Mouse (Mus musculus): ENCODE results near the gene Sipa1l2. TPM values are rescaled to one million over a fixed set of nuclear protein-coding genes. Genes with fewer than 3 reads are reported as not detected.

Sipa1l2 gene
- polyA plus RNA-seq, 2 experiments: 0.47 to 0.69 TPM

GRCm38 (mm10) chr8:125503808-125504207, 65.8 kb downstream of the Sipa1l2 start:
- no peak overlapping the region for H3K4me3 ChIP-seq (ENCODE audit: insufficient read depth in 1 of 2, low read depth in 2 of 2, low read length in 2 of 2)
- ATAC-seq (ENCODE audit: insufficient read depth): no peak
- H3K27ac ChIP-seq: no peak overlapping the region
- WGBS (ENCODE audit: insufficient replicate concordance): 64% methylated on average over 8 of the region's 8 CpGs
- H3K4me2 ChIP-seq (ENCODE audit: low read depth): no peak overlapping the region
- TF ChIP-seq CTCF (IDR thresholded peaks at IDR 0.05; ENCODE audit: low read depth) (no peak), EP300 (IDR thresholded peaks at IDR 0.05; ENCODE audit: low read depth) (no peak)
- H3K9ac ChIP-seq (replicated peaks): no peak overlapping the region
- H3K27me3 ChIP-seq (ENCODE audit: control insufficient read depth, insufficient read depth, low read length): no peaks in the 10 kb centered on the region
- peaks cover 0 to 4% of the 10 kb centered on the region in 2 experiments; a peak in 2 of 4 replicates for H3K4me1 ChIP-seq (replicated peaks; ENCODE audit: control insufficient read depth in 2 of 2, insufficient read depth in 2 of 2, low read length in 1 of 2)
- no peaks in the 10 kb centered on the region for H3K9me3 ChIP-seq (ENCODE audit: control insufficient read depth, low read length)
- no peak for DNase-seq (ENCODE audit: low read depth in 3 of 3, low spot score in 3 of 3)
- H3K36me3 ChIP-seq (replicated peaks; ENCODE audit: control insufficient read depth, insufficient read depth, low read depth): no peaks in the 10 kb centered on the region

- no peak for DNase-seq (ENCODE audit: low read depth in 3 of 3, low spot score in 3 of 3)
- Histone ChIP-seq H3K4me2 (ENCODE audit: low read depth) (no peak overlapping the region), H3K27me3 (ENCODE audit: control insufficient read depth, insufficient read depth, low read length) (no peaks in the 10 kb centered on the region), H3K36me3 (replicated peaks; ENCODE audit: control insufficient read depth, insufficient read depth, low read depth) (no peaks in the 10 kb centered on the region), H3K4me3 (ENCODE audit: insufficient read depth in 1 of 2, low read depth in 2 of 2, low read length in 2 of 2) (no peak overlapping the region), H3K27ac (no peak overlapping the region), H3K4me1 (replicated peaks; ENCODE audit: control insufficient read depth in 2 of 2, insufficient read depth in 2 of 2, low read length in 1 of 2) (peaks cover 0 to 4% of the 10 kb centered on the region in 2 experiments; a peak in 2 of 4 replicates), H3K9ac (replicated peaks) (no peak overlapping the region), H3K9me3 (ENCODE audit: control insufficient read depth, low read length) (no peaks in the 10 kb centered on the region)
- no peak for ATAC-seq (ENCODE audit: insufficient read depth)
- no peak for TF ChIP-seq EP300 (IDR thresholded peaks at IDR 0.05; ENCODE audit: low read depth)
- no peak for TF ChIP-seq CTCF (IDR thresholded peaks at IDR 0.05; ENCODE audit: low read depth)
- 37% methylated on average over 3 of the region's 3 CpGs for WGBS (ENCODE audit: insufficient replicate concordance)
Measured at GRCm38 (mm10) chr8:125502828-125503227, 66.8 kb downstream of the Sipa1l2 start.

GRCm38 (mm10) chr8:125500005-125500404, 69.6 kb downstream of the Sipa1l2 start:
- Histone ChIP-seq H3K4me1 (replicated peaks; ENCODE audit: control insufficient read depth in 2 of 2, insufficient read depth in 2 of 2, low read length in 1 of 2) (peaks cover 0 to 7% of the 10 kb centered on the region in 2 experiments; a peak in 2 of 4 replicates), H3K27ac (no peak overlapping the region), H3K4me3 (ENCODE audit: insufficient read depth in 1 of 2, low read depth in 2 of 2, low read length in 2 of 2) (no peak overlapping the region), H3K9ac (replicated peaks) (no peak overlapping the region), H3K36me3 (replicated peaks; ENCODE audit: control insufficient read depth, insufficient read depth, low read depth) (no peaks in the 10 kb centered on the region), H3K9me3 (ENCODE audit: control insufficient read depth, low read length) (no peaks in the 10 kb centered on the region), H3K4me2 (ENCODE audit: low read depth) (no peak overlapping the region), H3K27me3 (ENCODE audit: control insufficient read depth, insufficient read depth, low read length) (no peaks in the 10 kb centered on the region)
- no peak for ATAC-seq (ENCODE audit: insufficient read depth)
- TF ChIP-seq EP300 (IDR thresholded peaks at IDR 0.05; ENCODE audit: low read depth) (no peak), CTCF (IDR thresholded peaks at IDR 0.05; ENCODE audit: low read depth) (no peak)
- no peak for DNase-seq (ENCODE audit: low read depth in 3 of 3, low spot score in 3 of 3)
- 58% methylated on average over 5 of the region's 5 CpGs for WGBS (ENCODE audit: insufficient replicate concordance)

- no peaks in the 10 kb centered on the region for H3K36me3 ChIP-seq (replicated peaks; ENCODE audit: control insufficient read depth, insufficient read depth, low read depth)
- ATAC-seq (ENCODE audit: insufficient read depth): no peak
Measured at GRCm38 (mm10) chr8:125498508-125498907, 71.1 kb downstream of the Sipa1l2 start.

GRCm38 (mm10) chr8:125495545-125495944, 74.1 kb downstream of the Sipa1l2 start:
- Histone ChIP-seq H3K9me3 (ENCODE audit: control insufficient read depth, low read length) (no peaks in the 10 kb centered on the region), H3K9ac (replicated peaks) (no peak overlapping the region), H3K4me1 (replicated peaks; ENCODE audit: control insufficient read depth in 2 of 2, insufficient read depth in 2 of 2, low read length in 1 of 2) (peaks cover 0 to 5% of the 10 kb centered on the region in 2 experiments; a peak in 2 of 4 replicates), H3K27ac (no peak overlapping the region), H3K27me3 (ENCODE audit: control insufficient read depth, insufficient read depth, low read length) (no peaks in the 10 kb centered on the region), H3K4me3 (ENCODE audit: insufficient read depth in 1 of 2, low read depth in 2 of 2, low read length in 2 of 2) (no peak overlapping the region), H3K36me3 (replicated peaks; ENCODE audit: control insufficient read depth, insufficient read depth, low read depth) (no peaks in the 10 kb centered on the region), H3K4me2 (ENCODE audit: low read depth) (no peak overlapping the region)
- ATAC-seq (ENCODE audit: insufficient read depth) (no peak), DNase-seq (ENCODE audit: low read depth in 3 of 3, low spot score in 3 of 3) (no peak)
- WGBS (ENCODE audit: insufficient replicate concordance): 57% methylated on average over 2 of the region's 2 CpGs
- TF ChIP-seq EP300 (IDR thresholded peaks at IDR 0.05; ENCODE audit: low read depth) (no peak), CTCF (IDR thresholded peaks at IDR 0.05; ENCODE audit: low read depth) (no peak)

More at GRCm38 (mm10) chr8:125498508-125498907, 71.1 kb downstream of the Sipa1l2 start:
- peaks cover 0 to 5% of the 10 kb centered on the region in 2 experiments; a peak in 2 of 4 replicates for H3K4me1 ChIP-seq (replicated peaks; ENCODE audit: control insufficient read depth in 2 of 2, insufficient read depth in 2 of 2, low read length in 1 of 2)
- no peak overlapping the region for H3K4me2 ChIP-seq (ENCODE audit: low read depth)
- H3K27me3 ChIP-seq (ENCODE audit: control insufficient read depth, insufficient read depth, low read length): no peaks in the 10 kb centered on the region
- DNase-seq (ENCODE audit: low read depth in 3 of 3, low spot score in 3 of 3): no peak
- H3K9ac ChIP-seq (replicated peaks): no peak overlapping the region
- no peaks in the 10 kb centered on the region for H3K9me3 ChIP-seq (ENCODE audit: control insufficient read depth, low read length)
- WGBS (ENCODE audit: insufficient replicate concordance): 36% methylated on average over 10 of the region's 10 CpGs
- no peak overlapping the region for H3K27ac ChIP-seq
- TF ChIP-seq CTCF (IDR thresholded peaks at IDR 0.05; ENCODE audit: low read depth): no peak
- TF ChIP-seq EP300 (IDR thresholded peaks at IDR 0.05; ENCODE audit: low read depth): no peak
- no peak overlapping the region for H3K4me3 ChIP-seq (ENCODE audit: insufficient read depth in 1 of 2, low read depth in 2 of 2, low read length in 2 of 2)
